Mouse (Mus musculus) intestine, embryonic 15.5 days (tissue): ENCODE results near the gene Sox1. TPM values are rescaled to one million over a fixed set of nuclear protein-coding genes. Genes with fewer than 3 reads are reported as not detected.

Source experiments
- ATAC-seq: fragments of 200-750 bp; cut with Nextera tagmentation; 2 replicates; pipeline ENCODE4 v1.8.0; 2017; ENCODE audit warnings: moderate TSS enrichment, moderate library complexity
- H3K27ac ChIP-seq: fragments of 300-500 bp; sonication (generic); 2 replicates; pipeline ENCODE4 v1.5.1; 2015; ENCODE audit warnings: mild to moderate bottlenecking, inconsistent platforms
- H3K27me3 ChIP-seq: fragments of 300-500 bp; sonication (generic); replicated peaks from 2 replicates; pipeline ENCODE4 v1.6.1; 2015; ENCODE audit warnings: inconsistent platforms
- H3K36me3 ChIP-seq: fragments of 300-500 bp; sonication (generic); 2 replicates; pipeline ENCODE4 v1.6.1; 2015; ENCODE audit warnings: inconsistent platforms
- H3K4me1 ChIP-seq: fragments of 300-500 bp; sonication (generic); replicated peaks from 2 replicates; pipeline ENCODE4 v1.6.1; 2015; ENCODE audit warnings: inconsistent platforms
- H3K4me2 ChIP-seq: fragments of 300-500 bp; sonication (generic); replicated peaks from 2 replicates; pipeline ENCODE4 v1.6.1; 2015; ENCODE audit warnings: mild to moderate bottlenecking, inconsistent platforms
- H3K4me3 ChIP-seq: fragments of 300-500 bp; sonication (generic); replicated peaks from 2 replicates; pipeline ENCODE4 v1.5.1; 2015; ENCODE audit warnings: inconsistent platforms
- H3K9ac ChIP-seq: fragments of 300-500 bp; sonication (generic); 2 replicates; pipeline ENCODE4 v1.6.1; 2015; ENCODE audit warnings: inconsistent platforms
- H3K9me3 ChIP-seq: fragments of 300-500 bp; sonication (generic); 2 replicates; pipeline ENCODE4 v1.6.1; 2016; ENCODE audit warnings: inconsistent platforms
- WGBS: fragments of 180-500 bp; shearing (Covaris S2); methylation state at CpG from one replicate; pipeline ENCODE4 v1.1.7; 2015; 5-methylcytosine and 5-hydroxymethylcytosine counted together
- polyA plus RNA-seq: library from polyadenylated mRNA; unstranded; fragments of >200 nt; fragmentation: Nextera tagmentation; extraction: Ambion mirVana; gene quantifications from 2 replicates; pipeline ENCODE4 v1.2.1, GENCODE M21; 2015

Gene Sox1
- polyA plus RNA-seq, 1 experiment from 2014 or later: not detected

DNA sequence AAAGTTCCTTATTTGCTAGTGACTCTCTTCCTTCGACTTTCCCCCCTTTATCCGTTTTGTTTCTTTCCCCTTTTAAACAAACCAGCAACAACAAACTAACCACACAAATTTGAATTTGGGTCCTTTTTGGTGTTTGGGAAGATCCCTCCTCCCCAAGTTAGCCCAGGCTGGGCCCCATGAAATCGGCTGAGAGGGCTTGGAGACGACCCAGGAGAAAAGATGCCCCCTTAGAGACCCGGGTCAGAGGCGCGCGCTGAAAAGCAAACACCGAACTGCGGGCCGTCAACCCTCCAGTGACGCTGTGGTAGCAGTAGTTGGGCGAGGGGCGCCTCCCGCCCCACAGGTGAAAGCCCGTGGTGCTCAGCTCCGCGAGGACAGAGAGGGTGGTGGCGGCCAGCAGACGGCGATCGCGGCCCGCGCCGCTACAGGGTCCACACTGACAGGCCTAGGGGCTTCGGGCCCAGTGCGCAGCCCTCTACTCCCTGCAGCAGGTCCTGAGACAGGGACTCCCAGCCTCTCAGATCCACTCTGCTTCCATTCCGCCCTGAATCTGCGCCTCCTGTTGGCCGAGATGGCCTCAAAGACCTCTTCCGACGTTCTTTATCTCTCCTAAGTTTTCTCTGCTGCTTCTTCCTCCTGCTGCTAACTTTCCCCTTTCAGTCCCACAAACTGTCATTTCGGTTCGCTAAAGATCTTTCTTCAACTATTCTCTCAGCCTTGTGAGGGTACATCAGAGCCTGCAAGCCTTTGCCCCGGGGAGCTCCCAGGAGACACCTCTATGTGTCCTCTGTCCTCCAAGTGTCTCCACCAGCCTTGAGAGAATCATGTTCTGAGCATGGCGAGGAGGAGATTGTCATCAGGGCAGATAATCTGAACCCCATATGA is 3.5 kb upstream of the Sox1 start:
- Histone ChIP-seq H3K9me3 (no peaks in the 10 kb centered on the region), H3K27me3 (peaks cover 95% of the 10 kb centered on the region), H3K36me3 (no peaks in the 10 kb centered on the region), H3K27ac (no peak overlapping the region), H3K4me2 (no peak overlapping the region), H3K9ac (no peak overlapping the region), H3K4me3 (no peak overlapping the region), H3K4me1 (peaks cover 16% of the 10 kb centered on the region)
- ATAC-seq: 0 out of 2 replicates have a peak, but pooled peaks have one; percentile 21
- WGBS: 2% methylated on average over 37 of the region's 37 CpGs

- no peak for ATAC-seq
- H3K9ac ChIP-seq: no peak overlapping the region
- no peaks in the 10 kb centered on the region for H3K36me3 ChIP-seq
- 19% methylated on average over 1 of the region's 1 CpGs for WGBS
- H3K4me2 ChIP-seq: no peak overlapping the region
- no peak overlapping the region for H3K27ac ChIP-seq
- H3K27me3 ChIP-seq: peaks cover 95% of the 10 kb centered on the region
- H3K4me1 ChIP-seq: peaks cover 23% of the 10 kb centered on the region
- H3K9me3 ChIP-seq: no peaks in the 10 kb centered on the region
- no peak overlapping the region for H3K4me3 ChIP-seq
These were observed 2.3 kb upstream of the Sox1 start for GRCm38 (mm10) chr8:12392801-12393200.

DNA sequence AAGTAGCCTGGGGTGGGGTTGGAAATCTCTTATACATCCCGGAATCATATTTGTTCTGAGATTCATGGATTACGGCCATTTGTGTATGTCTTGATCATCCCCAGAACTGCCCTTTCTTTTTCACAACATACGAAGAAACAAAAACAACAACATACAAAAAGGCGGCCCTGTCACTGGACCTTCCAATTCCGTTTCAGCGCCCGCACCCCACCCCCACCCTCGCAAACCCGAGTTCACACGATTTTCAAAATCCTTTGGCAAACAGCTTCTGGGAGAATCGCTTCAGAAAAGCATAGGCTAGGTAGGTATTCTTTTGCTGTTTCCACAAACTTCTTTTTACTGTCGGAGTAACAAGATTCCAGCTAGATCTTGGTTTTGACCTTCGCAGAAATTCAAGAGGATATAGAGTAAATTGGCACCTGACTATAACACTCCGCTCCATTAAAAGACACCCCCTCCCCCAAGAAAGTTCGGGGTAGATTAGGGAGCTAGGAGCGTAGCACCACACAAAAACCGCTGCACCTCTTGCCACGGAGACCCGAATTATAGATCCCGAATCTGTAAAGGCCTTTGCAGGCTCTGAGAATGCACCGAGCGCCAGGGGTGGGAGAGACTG is 602 bp upstream of the Sox1 start:
- 2% methylated on average over 22 of the region's 22 CpGs for WGBS
- peaks cover 93% of the 10 kb centered on the region for H3K27me3 ChIP-seq
- no peaks in the 10 kb centered on the region for H3K36me3 ChIP-seq
- H3K4me3 ChIP-seq: peak overlapping the region; percentile 31
- H3K9me3 ChIP-seq: no peaks in the 10 kb centered on the region
- peak overlapping the region; percentile 74 for H3K4me2 ChIP-seq
- H3K4me1 ChIP-seq: peaks cover 23% of the 10 kb centered on the region
- ATAC-seq: no peak
- H3K27ac ChIP-seq: no peak overlapping the region
- H3K9ac ChIP-seq: no peak overlapping the region

DNA sequence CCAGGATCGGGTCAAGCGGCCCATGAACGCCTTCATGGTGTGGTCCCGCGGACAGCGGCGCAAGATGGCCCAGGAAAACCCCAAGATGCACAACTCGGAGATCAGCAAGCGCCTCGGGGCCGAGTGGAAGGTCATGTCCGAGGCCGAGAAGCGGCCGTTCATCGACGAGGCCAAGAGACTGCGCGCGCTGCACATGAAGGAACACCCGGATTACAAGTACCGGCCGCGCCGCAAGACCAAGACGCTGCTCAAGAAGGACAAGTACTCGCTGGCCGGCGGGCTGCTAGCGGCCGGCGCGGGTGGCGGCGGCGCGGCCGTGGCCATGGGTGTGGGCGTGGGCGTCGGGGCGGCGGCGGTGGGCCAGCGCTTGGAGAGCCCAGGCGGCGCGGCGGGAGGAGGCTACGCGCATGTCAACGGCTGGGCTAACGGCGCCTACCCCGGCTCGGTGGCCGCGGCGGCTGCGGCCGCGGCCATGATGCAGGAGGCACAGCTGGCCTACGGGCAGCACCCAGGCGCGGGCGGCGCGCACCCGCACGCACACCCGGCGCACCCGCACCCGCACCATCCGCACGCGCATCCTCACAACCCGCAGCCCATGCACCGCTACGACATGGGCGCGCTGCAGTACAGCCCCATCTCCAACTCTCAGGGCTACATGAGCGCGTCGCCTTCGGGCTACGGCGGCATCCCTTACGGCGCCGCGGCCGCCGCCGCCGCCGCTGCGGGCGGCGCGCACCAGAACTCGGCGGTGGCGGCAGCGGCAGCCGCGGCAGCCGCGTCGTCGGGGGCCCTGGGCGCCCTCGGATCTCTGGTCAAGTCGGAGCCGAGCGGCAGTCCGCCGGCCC is 1.6 kb downstream of the Sox1 start:
- ATAC-seq: 0 out of 2 replicates have a peak, but pooled peaks have one; percentile 13
- Histone ChIP-seq H3K9me3 (no peaks in the 10 kb centered on the region), H3K9ac (no peak overlapping the region), H3K4me2 (peak overlapping the region; percentile 58), H3K36me3 (no peaks in the 10 kb centered on the region), H3K27me3 (peaks cover 88% of the 10 kb centered on the region), H3K4me3 (peak overlapping the region; percentile 33), H3K4me1 (peaks cover 30% of the 10 kb centered on the region), H3K27ac (no peak overlapping the region)
- under 1% methylated on average over 102 of the region's 118 CpGs for WGBS

DNA sequence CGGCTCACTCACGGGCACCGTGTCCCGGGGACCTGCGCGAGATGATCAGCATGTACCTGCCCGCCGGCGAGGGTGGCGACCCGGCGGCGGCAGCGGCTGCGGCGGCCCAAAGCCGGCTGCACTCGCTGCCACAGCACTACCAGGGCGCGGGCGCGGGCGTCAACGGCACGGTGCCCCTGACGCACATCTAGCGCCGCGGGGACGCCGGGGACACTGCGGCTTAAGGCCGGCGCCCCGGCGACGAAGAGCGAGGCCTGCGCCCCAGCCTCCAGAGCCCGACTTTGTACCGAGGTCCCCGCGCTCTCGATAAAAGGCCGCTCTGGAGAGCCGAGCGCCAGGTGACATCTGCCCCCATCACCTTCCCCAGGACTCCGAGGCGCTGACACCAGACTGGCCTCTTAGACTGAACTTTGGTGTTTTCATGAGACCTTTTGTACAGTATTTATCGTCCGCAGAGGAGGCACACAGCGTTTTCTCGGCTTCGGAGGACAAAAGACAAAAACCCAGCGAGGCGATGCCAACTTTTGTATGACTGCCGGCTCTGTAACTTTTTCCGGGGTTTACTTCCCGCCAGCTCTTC is 2.3 kb downstream of the Sox1 start:
- H3K27ac ChIP-seq: no peak overlapping the region
- H3K9me3 ChIP-seq: no peaks in the 10 kb centered on the region
- WGBS: 1% methylated on average over 59 of the region's 59 CpGs
- no peak for ATAC-seq
- peak overlapping the region; percentile 33 for H3K4me3 ChIP-seq
- peak overlapping the region; percentile 58 for H3K4me2 ChIP-seq
- H3K4me1 ChIP-seq: peaks cover 30% of the 10 kb centered on the region
- H3K27me3 ChIP-seq: peaks cover 88% of the 10 kb centered on the region
- no peak overlapping the region for H3K9ac ChIP-seq
- no peaks in the 10 kb centered on the region for H3K36me3 ChIP-seq

DNA sequence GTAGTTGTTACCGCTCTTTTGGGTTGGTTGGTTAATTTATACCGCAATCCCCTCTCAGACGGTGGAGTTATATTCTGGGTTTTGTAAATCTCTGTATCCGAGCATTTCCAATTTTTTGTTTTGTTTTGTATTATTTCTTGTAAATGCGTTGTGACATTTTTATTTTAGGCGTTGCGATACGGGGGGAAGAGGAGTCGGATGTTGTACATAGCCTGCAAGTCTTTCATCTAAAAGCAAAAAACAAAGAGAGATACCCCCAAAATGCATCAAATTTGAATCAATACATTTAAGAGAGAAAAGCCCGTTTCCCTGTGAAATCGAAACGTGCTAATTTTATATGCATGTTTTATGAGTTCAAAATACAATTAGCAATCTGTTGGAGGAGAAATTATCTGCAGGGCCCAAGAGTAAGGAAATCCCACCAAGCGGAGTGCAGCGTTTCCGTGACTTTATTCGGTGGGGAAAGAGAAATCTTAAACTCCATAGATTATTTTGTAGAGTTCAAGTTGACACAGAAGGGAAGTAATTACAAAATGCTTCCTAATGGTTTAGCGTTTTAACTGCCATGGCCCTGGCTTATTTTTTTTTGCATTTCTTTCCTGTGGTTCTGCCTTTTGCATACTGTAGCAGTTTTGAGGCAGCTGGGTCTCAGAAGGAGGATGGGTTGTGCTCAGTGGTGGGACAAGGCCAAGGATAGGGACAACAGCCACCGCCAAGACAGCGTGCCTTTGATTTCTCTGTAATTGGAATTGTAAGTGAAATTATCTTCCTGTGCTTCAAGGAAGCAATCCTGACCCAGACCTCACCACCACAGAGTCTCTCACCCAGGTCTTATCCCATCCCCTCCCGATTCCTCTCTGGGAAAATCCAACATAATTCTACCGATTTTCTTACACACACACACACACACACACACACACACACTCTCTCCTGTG is 3.2 kb downstream of the Sox1 start:
- Histone ChIP-seq H3K4me2 (no peak overlapping the region), H3K9ac (no peak overlapping the region), H3K27ac (no peak overlapping the region), H3K4me1 (peaks cover 30% of the 10 kb centered on the region), H3K27me3 (peaks cover 88% of the 10 kb centered on the region), H3K4me3 (no peak overlapping the region), H3K36me3 (no peaks in the 10 kb centered on the region), H3K9me3 (no peaks in the 10 kb centered on the region)
- WGBS: 3% methylated on average over 21 of the region's 21 CpGs
- no peak for ATAC-seq

DNA sequence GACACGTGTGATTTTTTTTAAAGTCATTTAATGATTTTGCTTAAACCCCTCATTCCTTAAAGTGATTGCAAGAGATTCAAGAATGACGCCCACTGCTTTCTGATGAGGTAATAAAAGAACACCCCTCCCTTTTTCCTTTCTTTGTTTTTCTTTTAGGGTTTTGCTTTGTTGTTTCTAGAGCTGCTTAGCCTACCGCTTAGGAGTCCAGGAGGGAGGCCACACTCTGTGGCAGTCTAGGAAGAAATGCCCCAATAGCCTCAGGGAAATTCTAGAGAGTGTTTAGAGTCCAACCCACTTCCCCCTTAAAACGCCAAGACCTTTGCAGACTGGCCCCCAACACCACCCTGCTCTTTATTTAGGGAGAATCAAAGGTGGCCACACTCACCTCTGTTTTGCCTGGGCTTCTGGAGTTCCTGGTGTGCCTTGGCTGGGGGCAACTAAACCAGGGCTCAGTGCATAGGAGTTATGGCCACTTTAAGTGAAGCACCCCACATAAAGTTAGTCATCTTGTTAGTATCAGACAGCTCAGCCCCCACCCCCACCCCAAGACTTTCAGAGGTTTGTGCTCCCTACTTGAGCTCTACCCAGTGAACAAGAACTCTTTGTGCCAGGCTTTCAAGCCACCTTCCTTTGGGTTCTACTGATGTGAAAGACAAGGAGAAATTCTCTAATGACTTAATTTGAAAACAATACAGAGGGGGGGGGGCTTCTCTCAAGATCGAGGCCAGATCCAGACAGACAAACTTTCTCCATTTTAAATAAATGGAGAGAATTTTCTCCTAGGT is 4.5 kb downstream of the Sox1 start:
- Histone ChIP-seq H3K9ac (no peak overlapping the region), H3K4me2 (no peak overlapping the region), H3K9me3 (no peaks in the 10 kb centered on the region), H3K4me3 (no peak overlapping the region), H3K27me3 (peaks cover 91% of the 10 kb centered on the region), H3K36me3 (no peaks in the 10 kb centered on the region), H3K27ac (no peak overlapping the region), H3K4me1 (peaks cover 30% of the 10 kb centered on the region)
- ATAC-seq: no peak
- WGBS: under 1% methylated on average over 5 of the region's 5 CpGs

- peak; percentile 45 for ATAC-seq
- Histone ChIP-seq H3K4me3 (no peak overlapping the region; the same call in 1 of the 2 replicates), H3K9me3 (no peaks in the 10 kb centered on the region), H3K36me3 (no peaks in the 10 kb centered on the region), H3K9ac (no peak overlapping the region), H3K4me1 (peaks cover 19% of the 10 kb centered on the region), H3K27ac (no peak overlapping the region), H3K4me2 (no peak overlapping the region), H3K27me3 (peaks cover 87% of the 10 kb centered on the region)
- under 1% methylated on average over 44 of the region's 44 CpGs for WGBS
These were observed 5.7 kb downstream of the Sox1 start for GRCm38 (mm10) chr8:12400611-12401390.

GRCm38 (mm10) chr8:12401391-12402270 is 6.5 kb downstream of the Sox1 start:
- no peaks in the 10 kb centered on the region for H3K9me3 ChIP-seq
- no peaks in the 10 kb centered on the region for H3K36me3 ChIP-seq
- no peak overlapping the region for H3K9ac ChIP-seq
- ATAC-seq: no peak
- WGBS: 1% methylated on average over 35 of the region's 35 CpGs
- no peak overlapping the region for H3K27ac ChIP-seq
- no peak overlapping the region for H3K4me3 ChIP-seq
- peaks cover 14% of the 10 kb centered on the region for H3K4me1 ChIP-seq
- no peak overlapping the region for H3K4me2 ChIP-seq
- H3K27me3 ChIP-seq: peaks cover 87% of the 10 kb centered on the region
